Mouse (Mus musculus) intestine, embryonic 14.5 days (tissue): ENCODE data around the gene Lnx2. TPM values are rescaled to one million over a fixed set of nuclear protein-coding genes. Genes with fewer than 3 reads are reported as not detected.

Experiments used
- ATAC-seq: fragments of 200-750 bp; cut with Nextera tagmentation; replicated peaks from 2 replicates; pipeline ENCODE4 v1.8.0; 2017; ENCODE audit warnings: low read depth, moderate number of reproducible peaks, moderate TSS enrichment, moderate library complexity; ENCODE audit not compliant: low FRiP score, low TSS enrichment
- DNase-seq: peaks from one replicate; pipeline ENCODE4 v3.0.0-alpha.2; 2018; ENCODE audit warnings: low spot score
- H3K27ac ChIP-seq: fragments of 300-500 bp; sonication (generic); 2 replicates; pipeline ENCODE4 v1.5.1; 2014; ENCODE audit warnings: low read depth, mild to moderate bottlenecking, control low read depth
- H3K27me3 ChIP-seq: fragments of 300-500 bp; sonication (generic); replicated peaks from 2 replicates; pipeline ENCODE4 v1.6.1; 2014; ENCODE audit warnings: low read length, control low read depth; ENCODE audit not compliant: control insufficient read depth, insufficient read depth
- H3K36me3 ChIP-seq: fragments of 300-500 bp; sonication (generic); 2 replicates; pipeline ENCODE4 v1.6.1; 2014; ENCODE audit warnings: low read length, control low read depth; ENCODE audit not compliant: control insufficient read depth, insufficient read depth
- H3K4me1 ChIP-seq: fragments of 300-500 bp; sonication (generic); replicated peaks from 2 replicates; pipeline ENCODE4 v1.6.1; 2014; ENCODE audit warnings: low read length, control low read depth, mixed read lengths; ENCODE audit not compliant: control insufficient read depth, insufficient read depth
- H3K4me2 ChIP-seq: fragments of 300-500 bp; sonication (generic); 2 replicates; pipeline ENCODE4 v1.6.1; 2014; ENCODE audit warnings: low read length
- H3K4me3 ChIP-seq: fragments of 300-500 bp; sonication (generic); 2 replicates; pipeline ENCODE4 v1.5.1; 2014; ENCODE audit warnings: low read depth, low read length, control low read depth, mixed read lengths
- H3K9ac ChIP-seq: fragments of 300-500 bp; sonication (generic); 2 replicates; pipeline ENCODE4 v1.6.1; 2014; ENCODE audit warnings: mild to moderate bottlenecking, low read length
- H3K9me3 ChIP-seq: fragments of 300-500 bp; sonication (generic); 2 replicates; pipeline ENCODE4 v1.6.1; 2016; ENCODE audit warnings: low read length, control low read depth; ENCODE audit not compliant: control insufficient read depth
- WGBS: fragments of 180-500 bp; shearing (Covaris S2); extraction: QIAGEN DNeasy Blood & Tissue Kit; methylation state at CpG from one replicate; pipeline ENCODE4 v1.1.7; 2014; 5-methylcytosine and 5-hydroxymethylcytosine counted together
- polyA plus RNA-seq: library from polyadenylated mRNA; unstranded; fragments of >200 nt; fragmentation: Nextera tagmentation; extraction: Ambion mirVana; gene quantifications from 2 replicates; pipeline ENCODE4 v1.2.1, GENCODE M21; 2014

Gene Lnx2
- polyA plus RNA-seq, 1 experiment from 2014 or later: 17.9 TPM

DNA sequence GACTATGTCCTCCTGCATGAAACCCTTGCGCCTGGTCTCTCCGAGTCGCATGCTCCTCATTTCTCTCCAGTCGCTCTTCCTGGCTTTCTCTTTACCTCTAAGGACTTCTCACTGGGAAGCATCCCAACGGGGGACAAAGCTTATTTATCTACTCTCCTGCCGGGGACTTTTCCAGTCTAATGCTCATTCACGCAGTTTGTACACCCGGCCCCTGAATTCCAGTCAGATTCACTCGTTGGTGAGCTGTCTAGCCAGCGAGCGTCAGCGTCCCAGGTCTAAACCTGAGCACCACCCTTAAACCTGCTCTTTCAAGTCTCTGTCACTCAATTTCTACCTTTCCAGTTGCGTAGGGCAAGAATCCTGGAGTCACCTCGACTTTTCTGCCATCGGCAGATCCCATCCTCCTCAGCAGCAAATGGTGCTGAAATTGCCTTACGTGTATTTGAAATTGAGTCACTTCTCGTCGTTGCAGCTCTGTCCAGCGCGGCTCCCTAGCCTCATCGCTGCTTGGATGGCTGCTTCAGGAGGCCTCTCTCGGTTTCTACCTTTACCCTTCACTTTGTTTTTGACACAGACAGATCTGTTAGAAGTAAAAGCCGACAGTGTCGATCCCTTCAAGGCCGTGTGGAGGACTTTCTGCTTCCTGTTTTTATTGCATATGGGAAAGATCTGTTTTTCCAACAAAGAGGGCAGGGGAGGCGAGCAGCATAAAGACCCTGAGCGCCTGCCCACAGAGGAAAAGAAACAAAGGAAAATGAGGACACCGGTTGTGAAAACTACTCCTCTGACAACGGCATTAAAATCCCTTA, 24.7 kb downstream of the Lnx2 start:
- H3K27ac ChIP-seq: no peak overlapping the region
- WGBS: 63% methylated on average over 29 of the region's 29 CpGs
- H3K9ac ChIP-seq: no peak overlapping the region

DNA sequence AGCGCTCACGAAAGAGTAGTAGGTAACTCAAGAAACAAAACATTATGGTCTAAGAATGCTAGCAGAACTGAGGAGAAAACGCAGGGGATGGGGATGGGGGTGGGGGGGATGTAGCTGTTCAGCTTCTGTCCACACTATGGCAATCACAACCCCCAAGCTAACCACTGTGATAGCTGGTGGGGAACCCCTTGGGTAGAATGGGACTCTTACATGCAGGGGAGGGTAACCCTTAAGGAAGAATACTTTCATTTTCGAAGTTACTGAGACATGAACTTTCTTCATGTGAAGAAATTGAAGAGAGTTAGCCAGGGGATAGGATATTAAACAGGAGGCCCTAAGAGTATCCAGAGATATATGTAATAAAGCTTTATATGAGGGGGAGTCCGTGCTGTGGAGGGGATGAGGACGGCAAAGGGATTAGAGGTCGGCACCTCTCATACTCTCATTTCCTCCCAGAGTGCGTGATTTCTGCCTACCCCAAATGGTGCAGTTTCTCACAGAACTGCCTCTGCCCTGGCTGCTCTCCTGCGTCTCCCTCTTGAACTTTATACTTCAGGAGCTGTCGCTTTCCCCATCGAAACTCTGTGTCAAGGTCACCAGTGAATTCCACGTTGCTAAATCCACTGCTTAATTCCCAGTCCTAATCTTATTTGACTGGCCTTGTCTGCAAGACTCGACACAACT, 25.4 kb downstream of the Lnx2 start:
- no peaks in the 10 kb centered on the region for H3K36me3 ChIP-seq
- DNase-seq (no peak), ATAC-seq (no peak)
- peaks cover 27% of the 10 kb centered on the region for H3K4me1 ChIP-seq
- no peaks in the 10 kb centered on the region for H3K9me3 ChIP-seq
- WGBS: 67% methylated on average over 13 of the region's 13 CpGs
- H3K4me2 ChIP-seq: no peak overlapping the region; the same call in 1 of the 2 replicates
- no peak overlapping the region for H3K9ac ChIP-seq
- no peak overlapping the region for H3K27ac ChIP-seq
- H3K4me3 ChIP-seq: no peak overlapping the region
- H3K27me3 ChIP-seq: no peaks in the 10 kb centered on the region

More for the DNA sequence above, 24.7 kb downstream of the Lnx2 start:
- Histone ChIP-seq H3K4me3 (no peak overlapping the region), H3K27me3 (no peaks in the 10 kb centered on the region), H3K4me2 (no peak overlapping the region), H3K4me1 (peaks cover 30% of the 10 kb centered on the region), H3K9me3 (no peaks in the 10 kb centered on the region), H3K36me3 (no peaks in the 10 kb centered on the region)
- DNase-seq (no peak), ATAC-seq (no peak)

DNA sequence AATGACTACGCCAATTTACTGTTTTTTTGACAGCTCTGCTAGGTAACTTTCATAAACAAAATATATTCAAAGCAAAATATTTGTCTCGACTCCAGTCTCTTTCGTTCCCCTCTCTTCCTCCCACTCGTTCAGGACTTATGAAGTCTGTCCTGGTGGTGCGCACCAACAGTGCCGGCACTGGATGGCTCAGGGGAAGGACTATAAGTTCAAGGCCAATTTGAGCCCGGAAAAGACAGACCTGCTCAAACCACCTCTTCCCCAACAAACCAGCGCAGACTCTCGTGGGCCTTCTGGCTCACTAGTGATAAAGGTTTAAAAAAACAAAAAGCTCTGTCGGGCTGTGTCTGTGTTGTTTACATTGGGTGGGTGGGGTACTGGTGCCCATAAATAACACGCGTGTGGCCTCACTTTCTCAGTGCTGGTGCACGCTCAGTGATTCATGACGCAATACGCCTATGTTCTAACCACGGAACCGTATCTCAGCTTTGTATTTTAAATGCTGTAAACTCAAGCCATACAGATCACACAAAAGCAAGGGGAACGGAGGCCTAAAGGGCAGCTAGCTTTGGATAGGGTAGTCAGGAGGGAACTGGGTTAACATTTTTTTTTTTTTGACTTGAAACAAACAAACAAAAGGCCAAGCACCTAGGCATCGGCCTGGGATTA, 26.7 kb downstream of the Lnx2 start:
- peaks cover 27% of the 10 kb centered on the region for H3K4me1 ChIP-seq
- DNase-seq (no peak), ATAC-seq (no peak)
- H3K9me3 ChIP-seq: no peaks in the 10 kb centered on the region
- no peaks in the 10 kb centered on the region for H3K27me3 ChIP-seq
- H3K27ac ChIP-seq: no peak overlapping the region
- H3K36me3 ChIP-seq: no peaks in the 10 kb centered on the region
- no peak overlapping the region for H3K9ac ChIP-seq
- H3K4me3 ChIP-seq: no peak overlapping the region
- WGBS: 61% methylated on average over 19 of the region's 19 CpGs
- H3K4me2 ChIP-seq: no peak overlapping the region

DNA sequence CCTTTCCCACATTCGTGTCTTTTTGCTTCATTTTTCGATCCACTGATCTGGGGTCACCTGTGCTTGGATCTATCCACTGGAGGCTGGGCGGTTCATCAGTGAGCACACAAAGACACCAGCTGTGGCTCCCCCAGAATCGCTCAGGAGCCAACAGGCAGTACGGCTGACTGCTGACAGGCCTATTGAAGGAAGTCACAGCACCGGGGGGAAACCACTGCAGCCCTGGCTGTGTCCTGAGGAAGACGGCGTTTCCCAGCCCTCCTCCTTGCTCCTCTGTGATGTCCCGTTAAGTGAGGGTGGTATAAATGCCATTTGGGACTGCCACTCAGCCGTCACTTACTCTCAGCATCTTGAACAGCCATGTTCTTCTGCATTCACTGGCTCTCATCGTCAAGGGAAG, 30.5 kb downstream of the Lnx2 start:
- Histone ChIP-seq H3K4me2 (no peak overlapping the region), H3K9me3 (no peaks in the 10 kb centered on the region), H3K27ac (no peak overlapping the region), H3K36me3 (peaks cover 12% of the 10 kb centered on the region), H3K27me3 (no peaks in the 10 kb centered on the region), H3K4me3 (no peak overlapping the region), H3K9ac (no peak overlapping the region), H3K4me1 (peaks cover 25% of the 10 kb centered on the region)
- DNase-seq: no peak
- WGBS: 70% methylated on average over 11 of the region's 11 CpGs
- ATAC-seq: no peak

DNA sequence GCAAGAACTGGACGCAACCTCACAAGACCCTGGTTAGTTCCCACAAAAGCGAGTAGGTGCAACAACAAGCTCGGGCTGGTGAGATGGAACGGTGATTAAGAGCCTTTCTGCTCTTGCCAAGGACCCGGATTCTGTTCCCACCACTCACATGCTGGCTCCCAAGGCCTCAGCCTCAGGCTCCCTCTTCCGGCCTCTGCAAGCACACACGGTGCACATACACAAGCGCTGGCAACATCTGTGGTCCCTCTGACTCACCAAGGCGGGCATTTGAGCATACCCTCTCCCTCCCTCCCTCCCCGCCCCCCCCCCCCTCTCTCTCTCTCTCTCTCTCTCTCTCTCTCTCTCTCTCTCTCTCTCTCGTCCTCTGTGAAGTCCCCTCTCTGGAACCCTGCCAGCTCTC, 31.1 kb downstream of the Lnx2 start:
- DNase-seq: no peak
- H3K4me2 ChIP-seq: no peak overlapping the region
- peaks cover 20% of the 10 kb centered on the region for H3K4me1 ChIP-seq
- no peaks in the 10 kb centered on the region for H3K27me3 ChIP-seq
- no peak overlapping the region for H3K4me3 ChIP-seq
- ATAC-seq: no peak
- WGBS: 74% methylated on average over 10 of the region's 11 CpGs
- peaks cover 17% of the 10 kb centered on the region for H3K36me3 ChIP-seq
- no peaks in the 10 kb centered on the region for H3K9me3 ChIP-seq
- no peak overlapping the region for H3K9ac ChIP-seq
- no peak overlapping the region for H3K27ac ChIP-seq

DNA sequence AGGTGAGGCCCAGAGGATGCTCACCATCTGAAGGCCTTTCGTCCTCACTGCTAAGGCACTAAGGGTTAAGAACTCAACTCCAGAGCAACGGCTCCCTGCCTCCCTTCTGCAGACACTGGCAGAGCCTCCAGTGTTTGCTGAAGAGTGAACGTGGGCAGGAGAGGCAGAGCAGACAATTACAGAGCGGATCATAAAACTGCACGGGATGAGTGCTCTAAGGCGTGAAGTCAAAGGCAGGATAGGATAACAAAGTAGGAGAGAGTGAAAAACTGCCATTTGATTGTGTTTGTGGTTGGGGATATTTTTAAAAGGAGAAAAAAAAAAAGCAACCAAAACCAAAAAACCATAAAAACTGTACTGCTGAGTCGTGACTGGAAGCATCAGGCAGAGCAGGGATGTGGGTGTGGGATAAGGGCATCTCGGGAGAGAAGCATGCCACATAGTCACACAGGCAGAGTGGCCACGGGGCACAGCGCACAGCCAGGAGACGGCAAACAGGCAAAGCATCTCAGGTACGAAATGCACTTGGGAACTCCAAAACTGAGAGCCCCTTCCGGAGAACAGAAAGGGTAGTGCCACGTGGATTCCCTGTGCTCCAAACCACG, 33.0 kb downstream of the Lnx2 start:
- WGBS: 51% methylated on average over 15 of the region's 15 CpGs
- no peak for ATAC-seq
- no peak overlapping the region for H3K4me3 ChIP-seq
- H3K9ac ChIP-seq: no peak overlapping the region
- H3K4me1 ChIP-seq: 0 out of 2 replicates have a peak, but pooled peaks cover 8% of the 10 kb centered on the region
- H3K9me3 ChIP-seq: no peaks in the 10 kb centered on the region
- H3K4me2 ChIP-seq: no peak overlapping the region
- no peak for DNase-seq
- no peaks in the 10 kb centered on the region for H3K27me3 ChIP-seq
- peaks cover 24% of the 10 kb centered on the region for H3K36me3 ChIP-seq
- H3K27ac ChIP-seq: no peak overlapping the region

DNA sequence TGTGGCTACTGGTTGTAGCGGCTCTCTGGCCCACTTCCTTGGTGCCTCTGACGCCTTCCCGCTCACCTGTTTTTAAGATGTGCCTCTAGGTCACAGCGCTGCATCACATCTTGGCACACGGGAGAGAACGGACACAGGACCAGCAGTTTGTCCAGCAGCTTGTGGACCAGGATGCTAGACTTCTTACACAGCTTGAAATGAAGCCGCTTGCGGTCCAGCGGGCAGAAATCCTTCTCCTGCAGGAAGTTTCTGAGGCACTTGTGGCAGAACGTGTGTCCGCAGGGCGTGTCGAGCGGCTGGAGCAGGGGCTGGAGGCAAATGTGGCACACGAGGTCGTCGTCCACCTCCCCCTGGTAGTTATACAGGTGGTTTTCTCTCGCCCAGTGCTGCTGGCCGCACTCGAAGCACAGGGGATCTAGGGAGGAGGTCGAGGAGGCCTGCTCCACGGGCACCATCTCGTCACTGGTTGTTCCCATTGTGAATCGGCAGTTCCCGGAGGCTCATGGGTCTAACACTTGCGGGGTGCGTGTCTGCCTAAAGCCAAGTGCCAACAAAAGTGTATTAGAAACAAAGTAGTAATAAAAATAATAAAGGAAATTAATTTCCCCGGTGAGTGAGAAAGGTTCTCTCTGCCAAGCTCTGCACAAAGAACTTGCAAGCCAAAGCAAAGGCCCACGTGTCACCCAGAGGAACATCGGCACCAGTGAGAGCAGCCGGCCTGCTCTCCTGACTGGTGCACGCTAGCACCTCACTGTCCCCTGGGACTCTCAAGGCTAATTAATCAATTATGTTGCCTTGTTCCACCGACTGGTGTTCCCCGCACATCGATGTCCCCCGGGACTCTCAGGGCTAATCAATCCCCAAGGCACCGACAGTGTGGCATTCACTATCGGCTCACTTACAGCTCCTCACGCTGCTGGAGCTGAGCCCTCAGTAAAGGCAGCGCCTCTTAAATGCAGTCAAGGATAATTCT, 34.1 kb downstream of the Lnx2 start:
- Histone ChIP-seq H3K4me2 (no peak overlapping the region), H3K36me3 (peaks cover 24% of the 10 kb centered on the region), H3K9me3 (no peaks in the 10 kb centered on the region), H3K4me3 (no peak overlapping the region), H3K9ac (no peak overlapping the region), H3K27ac (no peak overlapping the region), H3K27me3 (no peaks in the 10 kb centered on the region), H3K4me1 (0 out of 2 replicates have a peak, but pooled peaks cover 8% of the 10 kb centered on the region)
- DNase-seq (no peak), ATAC-seq (no peak)
- WGBS: 82% methylated on average over 40 of the region's 40 CpGs
